Comparison of ENCODE assay signal across 26 mouse cellular contexts in genomic region chr6:82716126-82716525, GRCm38 (mm10). TPM values are rescaled to one million over a fixed set of nuclear protein-coding genes. Genes with fewer than 3 reads are reported as not detected.
DNase-seq lines count a peak whose midpoint lies in the region; ATAC-seq and TF ChIP-seq lines count a peak whose summit lies in the region.
"Had no signal": no experiment of that assay in that cellular context is flagged by ENCODE, and none has a peak within 500 bp of the region (broad histone marks: within the 10 kb centered on the region; RNA-seq: fewer than 3 reads in every experiment).

No protein-coding gene starts in this region.

- no peak overlapping the region for H3K9ac ChIP-seq in ES-E14 (ENCODE audit: insufficient read depth, low read depth, low read length, poor library complexity, severe bottlenecking)
- no peak overlapping the region for H3K9ac ChIP-seq in stomach, embryonic 14.5 days (replicated peaks; ENCODE audit: low read depth, low read length)
- no peak overlapping the region for H3K9ac ChIP-seq in liver, postnatal 0 days (replicated peaks)
- H3K9ac ChIP-seq: embryonic facial prominence, embryonic 13.5 days; forebrain, embryonic 12.5 days; forebrain, postnatal 0 days; limb, embryonic 12.5 days; liver, embryonic 15.5 days; lung, embryonic 15.5 days; midbrain, embryonic 13.5 days; neural tube, embryonic 13.5 days had no signal

- 66% methylated on average over 4 of the region's 4 CpGs for WGBS in stomach, embryonic 14.5 days
- WGBS in liver, postnatal 0 days (ENCODE audit: insufficient replicate concordance) = 64% methylated on average over 4 of the region's 4 CpGs
- WGBS in hindbrain, embryonic 10.5 days = 88% methylated on average over 4 of the region's 4 CpGs

- in situ Hi-C loops in ES-E14 (cut with MboI; ENCODE audit: low sequenced_read_pairs in 2 of 2, unreplicated experiment in 2 of 2) = no loop called here

- no peaks in the 10 kb centered on the region for H3K36me3 ChIP-seq in ES-E14 (ENCODE audit: control insufficient read depth, insufficient read depth, low read length, poor library complexity, severe bottlenecking)
- H3K36me3 ChIP-seq in stomach, embryonic 14.5 days (ENCODE audit: control insufficient read depth, insufficient read depth, low read length) = no peaks in the 10 kb centered on the region
- H3K36me3 ChIP-seq in liver, postnatal 0 days (replicated peaks; ENCODE audit: insufficient read depth, low read length) = no peaks in the 10 kb centered on the region
- H3K36me3 ChIP-seq in hindbrain, embryonic 10.5 days = no peaks in the 10 kb centered on the region
- H3K36me3 ChIP-seq: embryonic facial prominence, embryonic 13.5 days; forebrain, embryonic 12.5 days; limb, embryonic 12.5 days; liver, embryonic 15.5 days; lung, embryonic 15.5 days; midbrain, embryonic 13.5 days; neural tube, embryonic 13.5 days had no signal

- H3K27me3 ChIP-seq in stomach, embryonic 14.5 days (ENCODE audit: control insufficient read depth, insufficient read depth, low read length) = no peaks in the 10 kb centered on the region
- no peaks in the 10 kb centered on the region for H3K27me3 ChIP-seq in liver, postnatal 0 days (ENCODE audit: insufficient read depth, low read length)
- H3K27me3 ChIP-seq in hindbrain, embryonic 10.5 days (ENCODE audit: insufficient read depth, poor library complexity, severe bottlenecking) = no peaks in the 10 kb centered on the region
- H3K27me3 ChIP-seq: embryonic facial prominence, embryonic 13.5 days; forebrain, embryonic 12.5 days; limb, embryonic 12.5 days; liver, embryonic 15.5 days; lung, embryonic 15.5 days; midbrain, embryonic 13.5 days; neural tube, embryonic 13.5 days had no signal

- no peak for TF ChIP-seq CTCF in liver, postnatal 0 days (IDR thresholded peaks at IDR 0.05; ENCODE audit: low read depth)

- H3K4me3 ChIP-seq in ES-E14 (ENCODE audit: insufficient read depth in 1 of 2, low read depth in 1 of 2, low read length in 2 of 2, poor library complexity in 1 of 2, severe bottlenecking in 1 of 2) = no peak overlapping the region
- H3K4me3 ChIP-seq in stomach, embryonic 14.5 days (ENCODE audit: low read depth, low read length) = no peak overlapping the region
- H3K4me3 ChIP-seq in liver, postnatal 0 days (ENCODE audit: low read depth, low read length) = no peak overlapping the region
- H3K4me3 ChIP-seq in hindbrain, embryonic 10.5 days = no peak overlapping the region
- H3K4me3 ChIP-seq: embryonic facial prominence, embryonic 13.5 days; erythroblast, embryonic 14.5 days; forebrain, embryonic 12.5 days; limb, embryonic 12.5 days; liver, embryonic 15.5 days; lung, embryonic 15.5 days; midbrain, embryonic 13.5 days; neural tube, embryonic 13.5 days had no signal

- DNase-seq in 3T3-L1 (ENCODE audit: low read depth, low spot score) (peak; percentile 74), ES-E14 (ENCODE audit: low read depth, low spot score) (no peak)
- peak; percentile 25 for DNase-seq in brain, adult 2 months (ENCODE audit: low read depth, low spot score)
- DNase-seq in liver, postnatal 0 days = no peak
- no peak for DNase-seq in urinary bladder, adult 18-20 months (ENCODE audit: low spot score in 2 of 2)
- no peak for DNase-seq in layer of hippocampus, postnatal 14 days (ENCODE audit: low spot score in 2 of 2)
- no peak for DNase-seq in hindbrain, embryonic 10.5 days (ENCODE audit: low spot score)
- DNase-seq: adrenal gland, postnatal 10 days; cerebellum, adult 18-20 months; cerebellum, postnatal 10 days; forebrain, postnatal 0 days; heart, postnatal 14 days; kidney, postnatal 36 days; lung, postnatal 4 days; right cerebral cortex, postnatal 4 days; thymus, adult 18-20 months; thymus, postnatal 4 days had no signal

- no peak overlapping the region for H3K27ac ChIP-seq in ES-E14 (ENCODE audit: insufficient read depth, low read depth, low read length, poor library complexity, severe bottlenecking)
- H3K27ac ChIP-seq in stomach, embryonic 14.5 days (ENCODE audit: low read length) = peak overlapping the region; percentile 79; the same call in 1 of the 2 replicates
- H3K27ac ChIP-seq in liver, postnatal 0 days (ENCODE audit: low read depth) = no peak overlapping the region
- H3K27ac ChIP-seq in hindbrain, embryonic 10.5 days = no peak overlapping the region
- H3K27ac ChIP-seq: embryonic facial prominence, embryonic 13.5 days; forebrain, embryonic 12.5 days; limb, embryonic 12.5 days; liver, embryonic 15.5 days; lung, embryonic 15.5 days; midbrain, embryonic 13.5 days; neural tube, embryonic 13.5 days had no signal

- H3K9me3 ChIP-seq in ES-E14 (ENCODE audit: control insufficient read depth, insufficient read depth, low read depth, low read length) = no peaks in the 10 kb centered on the region
- no peaks in the 10 kb centered on the region for H3K9me3 ChIP-seq in stomach, embryonic 14.5 days (ENCODE audit: control insufficient read depth, low read depth, low read length)
- H3K9me3 ChIP-seq in liver, postnatal 0 days (ENCODE audit: low read length) = no peaks in the 10 kb centered on the region
- no peaks in the 10 kb centered on the region for H3K9me3 ChIP-seq in hindbrain, embryonic 10.5 days
- H3K9me3 ChIP-seq: embryonic facial prominence, embryonic 13.5 days; forebrain, embryonic 12.5 days; limb, embryonic 12.5 days; liver, embryonic 15.5 days; lung, embryonic 15.5 days; midbrain, embryonic 13.5 days; neural tube, embryonic 13.5 days had no signal

- no peak for ATAC-seq in stomach, embryonic 14.5 days (ENCODE audit: insufficient number of reproducible peaks, insufficient read depth, low FRiP score, low read depth)
- no peak for ATAC-seq in liver, postnatal 0 days
- ATAC-seq: forebrain, postnatal 0 days; midbrain, embryonic 13.5 days had no signal

- no peak for TF ChIP-seq EP300 in liver, postnatal 0 days (IDR thresholded peaks at IDR 0.05; ENCODE audit: low read depth)

- 0 out of 4 replicates have a peak, but pooled peaks cover 0 to 2% of the 10 kb centered on the region in 2 experiments for H3K4me1 ChIP-seq in ES-E14 (ENCODE audit: control insufficient read depth in 2 of 2, insufficient read depth in 2 of 2, low read length in 2 of 2, poor library complexity in 1 of 2)
- 0 out of 2 replicates have a peak, but pooled peaks cover 3% of the 10 kb centered on the region for H3K4me1 ChIP-seq in stomach, embryonic 14.5 days (ENCODE audit: control insufficient read depth, insufficient read depth, low read length)
- no peaks in the 10 kb centered on the region for H3K4me1 ChIP-seq in liver, postnatal 0 days (ENCODE audit: insufficient read depth)
- no peaks in the 10 kb centered on the region for H3K4me1 ChIP-seq in hindbrain, embryonic 10.5 days (replicated peaks)
- H3K4me1 ChIP-seq: embryonic facial prominence, embryonic 13.5 days; forebrain, embryonic 12.5 days; limb, embryonic 12.5 days; liver, embryonic 15.5 days; midbrain, embryonic 13.5 days; neural tube, embryonic 13.5 days had no signal

- no peak overlapping the region for H3K4me2 ChIP-seq in stomach, embryonic 14.5 days (replicated peaks; ENCODE audit: low read depth, low read length)
- H3K4me2 ChIP-seq in liver, postnatal 0 days (ENCODE audit: low read depth, low read length) = no peak overlapping the region
- H3K4me2 ChIP-seq: embryonic facial prominence, embryonic 13.5 days; forebrain, embryonic 12.5 days; limb, embryonic 12.5 days; liver, embryonic 15.5 days; lung, embryonic 15.5 days; midbrain, embryonic 13.5 days; neural tube, embryonic 13.5 days had no signal

TF ChIP-seq in ES-E14, 5 proteins besides CTCF, POLR2A, EP300 and RAD21:
- TF ChIP-seq MAFK (IDR thresholded peaks at IDR 0.05; ENCODE audit: insufficient read depth, low read depth, low read length) (peak; percentile 86), HCFC1 (IDR thresholded peaks at IDR 0.05; ENCODE audit: borderline replicate concordance, insufficient read depth, low read length) (no peak), ZC3H11A (IDR thresholded peaks at IDR 0.05; ENCODE audit: borderline replicate concordance, low read depth, low read length) (no peak)

RNA-seq across cellular contexts. Expression of gene Pole4, which starts 11.0 kb away (rescaled TPM):
- 83.0 and 103 TPM in 2 replicates for total RNA-seq in ES-E14 (2012; rRNA removed)
- polyA plus RNA-seq in stomach, embryonic 14.5 days (2014; fragmentation: Nextera tagmentation; extraction: Ambion mirVana) = 120 and 126 TPM in 2 replicates
- 87.7 and 87.9 TPM in 2 replicates for polyA plus RNA-seq in liver, postnatal 0 days (2015; fragmentation: Nextera tagmentation; extraction: Ambion mirVana)
- total RNA-seq in layer of hippocampus, postnatal 14 days (2021) = 10 to 100 TPM; 36.4 to 41.4 TPM
- 87.5 and 93.5 TPM in 2 replicates for polyA plus RNA-seq in hindbrain, embryonic 10.5 days (2016; fragmentation: Nextera tagmentation; extraction: Ambion mirVana)

RNA-seq across cellular contexts. Expression of gene Hk2, which starts 58.1 kb away (rescaled TPM):
- total RNA-seq in ES-E14 (2012; rRNA removed) = 155 and 204 TPM in 2 replicates
- 32.9 and 38.1 TPM in 2 replicates for polyA plus RNA-seq in stomach, embryonic 14.5 days (2014; fragmentation: Nextera tagmentation; extraction: Ambion mirVana)
- 3.0 and 3.3 TPM in 2 replicates for polyA plus RNA-seq in liver, postnatal 0 days (2015; fragmentation: Nextera tagmentation; extraction: Ambion mirVana)
- total RNA-seq in layer of hippocampus, postnatal 14 days (2021) = 10 to 100 TPM in 1 of 2 experiments, 1 to 10 TPM in 1; 9.3 to 11.2 TPM
- polyA plus RNA-seq in hindbrain, embryonic 10.5 days (2016; fragmentation: Nextera tagmentation; extraction: Ambion mirVana) = 18.7 and 32.0 TPM in 2 replicates

Comparison
In these comparisons a context has a peak if more than half of its experiments do, and no peak if none do; other contexts are left out.
1. DNase-seq: peak in 3T3-L1 (single experiment) and brain, adult 2 months (single experiment); none in ES-E14 (single experiment), liver, postnatal 0 days (single experiment), urinary bladder, adult 18-20 months (0 of 2), layer of hippocampus, postnatal 14 days (0 of 2) and hindbrain, embryonic 10.5 days (single experiment).